Mouse (Mus musculus) kidney, embryonic 15.5 days (tissue): ENCODE data around the gene Farsb. TPM values are rescaled to one million over a fixed set of nuclear protein-coding genes. Genes with fewer than 3 reads are reported as not detected.

ENCODE experiments used
- ATAC-seq: fragments of 200-750 bp; cut with Nextera tagmentation; replicated peaks from 2 replicates; pipeline ENCODE4 v1.8.0; 2017; ENCODE audit warnings: moderate TSS enrichment; ENCODE audit not compliant: low FRiP score
- H3K27ac ChIP-seq: fragments of 300-500 bp; sonication (generic); 2 replicates; pipeline ENCODE4 v1.5.1; 2015; ENCODE audit warnings: mild to moderate bottlenecking, inconsistent platforms
- H3K27me3 ChIP-seq: fragments of 300-500 bp; sonication (generic); 2 replicates; pipeline ENCODE4 v1.6.1; 2015; ENCODE audit warnings: inconsistent platforms
- H3K36me3 ChIP-seq: fragments of 300-500 bp; sonication (generic); 2 replicates; pipeline ENCODE4 v1.6.1; 2015; ENCODE audit warnings: inconsistent platforms
- H3K4me1 ChIP-seq: fragments of 300-500 bp; sonication (generic); 2 replicates; pipeline ENCODE4 v1.6.1; 2015; ENCODE audit warnings: inconsistent platforms
- H3K4me2 ChIP-seq: fragments of 300-500 bp; sonication (generic); 2 replicates; pipeline ENCODE4 v1.6.1; 2015; ENCODE audit warnings: moderate library complexity, mild to moderate bottlenecking, inconsistent platforms
- H3K4me3 ChIP-seq: fragments of 300-500 bp; sonication (generic); replicated peaks from 2 replicates; pipeline ENCODE4 v1.5.1; 2015; ENCODE audit warnings: mild to moderate bottlenecking, inconsistent platforms
- H3K9ac ChIP-seq: fragments of 300-500 bp; sonication (generic); 2 replicates; pipeline ENCODE4 v1.6.1; 2015; ENCODE audit warnings: mild to moderate bottlenecking, inconsistent platforms
- H3K9me3 ChIP-seq: fragments of 300-500 bp; sonication (generic); replicated peaks from 2 replicates; pipeline ENCODE4 v1.6.1; 2016; ENCODE audit warnings: inconsistent platforms
- WGBS: fragments of 180-500 bp; shearing (Covaris S2); methylation state at CpG from one replicate; pipeline ENCODE4 v1.1.7; 2015; ENCODE audit warnings: mixed read lengths; 5-methylcytosine and 5-hydroxymethylcytosine counted together
- polyA plus RNA-seq: library from polyadenylated mRNA; unstranded; fragments of >200 nt; fragmentation: Nextera tagmentation; extraction: Ambion mirVana; gene quantifications from 2 replicates; pipeline ENCODE4 v1.2.1, GENCODE M21; 2015

The Farsb gene
- polyA plus RNA-seq, 1 experiment from 2014 or later, result 137 TPM

GRCm38 (mm10) chr1:78412668-78413067, 76.0 kb downstream of the Farsb start:
- Histone ChIP-seq H3K4me1 (0 out of 2 replicates have a peak, but pooled peaks cover 4% of the 10 kb centered on the region), H3K9ac (no peak overlapping the region), H3K36me3 (peaks cover 8% of the 10 kb centered on the region), H3K27ac (no peak overlapping the region), H3K27me3 (no peaks in the 10 kb centered on the region), H3K9me3 (no peaks in the 10 kb centered on the region), H3K4me2 (no peak overlapping the region), H3K4me3 (no peak overlapping the region)
- WGBS, result 26% methylated on average over 7 of the region's 7 CpGs
- peak; percentile 60 for ATAC-seq

- H3K4me1 ChIP-seq, result 0 out of 2 replicates have a peak, but pooled peaks cover 4% of the 10 kb centered on the region
- no peak overlapping the region for H3K4me3 ChIP-seq
- H3K27me3 ChIP-seq, result no peaks in the 10 kb centered on the region
- WGBS, result 89% methylated on average over 2 of the region's 2 CpGs
- no peak overlapping the region for H3K27ac ChIP-seq
- H3K9ac ChIP-seq, result no peak overlapping the region
- H3K4me2 ChIP-seq, result no peak overlapping the region
- H3K9me3 ChIP-seq, result no peaks in the 10 kb centered on the region
- no peak for ATAC-seq
- no peaks in the 10 kb centered on the region for H3K36me3 ChIP-seq
These were observed 79.3 kb downstream of the Farsb start for GRCm38 (mm10) chr1:78409396-78409795.

- no peaks in the 10 kb centered on the region for H3K36me3 ChIP-seq
- no peak for ATAC-seq
- H3K4me3 ChIP-seq, result no peak overlapping the region
- 93% methylated on average over 4 of the region's 4 CpGs for WGBS
- no peaks in the 10 kb centered on the region for H3K9me3 ChIP-seq
- no peaks in the 10 kb centered on the region for H3K27me3 ChIP-seq
- H3K9ac ChIP-seq, result no peak overlapping the region
- no peak overlapping the region for H3K4me2 ChIP-seq
- H3K4me1 ChIP-seq, result 0 out of 2 replicates have a peak, but pooled peaks cover under 1% of the 10 kb centered on the region
- H3K27ac ChIP-seq, result no peak overlapping the region
These were observed 87.3 kb downstream of the Farsb start for GRCm38 (mm10) chr1:78401413-78401812.

GRCm38 (mm10) chr1:78399755-78400154, 88.9 kb downstream of the Farsb start:
- no peak overlapping the region for H3K9ac ChIP-seq
- ATAC-seq, result no peak
- H3K4me2 ChIP-seq, result no peak overlapping the region
- H3K27ac ChIP-seq, result no peak overlapping the region
- H3K27me3 ChIP-seq, result no peaks in the 10 kb centered on the region
- 76% methylated on average over 3 of the region's 3 CpGs for WGBS
- no peaks in the 10 kb centered on the region for H3K36me3 ChIP-seq
- H3K4me1 ChIP-seq, result peaks cover 8% of the 10 kb centered on the region; the same call in 1 of the 2 replicates
- H3K4me3 ChIP-seq, result no peak overlapping the region
- H3K9me3 ChIP-seq, result no peaks in the 10 kb centered on the region

GRCm38 (mm10) chr1:78396320-78396913, 92.3 kb downstream of the Farsb start:
- peaks cover 8% of the 10 kb centered on the region; the same call in 1 of the 2 replicates for H3K4me1 ChIP-seq
- 0 out of 2 replicates have a peak, but pooled peaks have one; percentile 36 for ATAC-seq
- no peak overlapping the region for H3K4me2 ChIP-seq
- H3K27me3 ChIP-seq, result no peaks in the 10 kb centered on the region
- no peaks in the 10 kb centered on the region for H3K9me3 ChIP-seq
- no peak overlapping the region for H3K9ac ChIP-seq
- no peaks in the 10 kb centered on the region for H3K36me3 ChIP-seq
- peak overlapping the region; percentile 46; the same call in 1 of the 2 replicates for H3K27ac ChIP-seq
- H3K4me3 ChIP-seq, result no peak overlapping the region
- WGBS, result 32% methylated on average over 8 of the region's 8 CpGs

GRCm38 (mm10) chr1:78395737-78396136, 93.0 kb downstream of the Farsb start:
- WGBS, result 50% methylated on average over 6 of the region's 6 CpGs
- ATAC-seq, result no peak
- H3K9ac ChIP-seq, result no peak overlapping the region
- 0 out of 2 replicates have a peak overlapping the region, but pooled peaks have one; percentile 46 for H3K27ac ChIP-seq
- H3K27me3 ChIP-seq, result no peaks in the 10 kb centered on the region
- no peaks in the 10 kb centered on the region for H3K9me3 ChIP-seq
- H3K36me3 ChIP-seq, result no peaks in the 10 kb centered on the region
- H3K4me1 ChIP-seq, result peaks cover 8% of the 10 kb centered on the region; the same call in 1 of the 2 replicates
- no peak overlapping the region for H3K4me3 ChIP-seq
- no peak overlapping the region for H3K4me2 ChIP-seq

- 61% methylated on average over 8 of the region's 8 CpGs for WGBS
- Histone ChIP-seq H3K9me3 (no peaks in the 10 kb centered on the region), H3K27ac (0 out of 2 replicates have a peak overlapping the region, but pooled peaks have one; percentile 46), H3K36me3 (no peaks in the 10 kb centered on the region), H3K27me3 (no peaks in the 10 kb centered on the region), H3K4me2 (no peak overlapping the region), H3K9ac (no peak overlapping the region), H3K4me1 (peaks cover 8% of the 10 kb centered on the region; the same call in 1 of the 2 replicates), H3K4me3 (no peak overlapping the region)
- no peak for ATAC-seq
These were observed 93.4 kb downstream of the Farsb start for GRCm38 (mm10) chr1:78395191-78395735.

GRCm38 (mm10) chr1:78388848-78389247, 99.8 kb downstream of the Farsb start:
- 17% methylated on average over 3 of the region's 3 CpGs for WGBS
- no peak overlapping the region for H3K4me3 ChIP-seq
- H3K4me1 ChIP-seq, result no peaks in the 10 kb centered on the region
- H3K4me2 ChIP-seq, result no peak overlapping the region
- ATAC-seq, result no peak
- H3K9ac ChIP-seq, result no peak overlapping the region
- H3K27ac ChIP-seq, result no peak overlapping the region
- H3K36me3 ChIP-seq, result no peaks in the 10 kb centered on the region
- H3K9me3 ChIP-seq, result no peaks in the 10 kb centered on the region
- 0 out of 2 replicates have a peak, but pooled peaks cover 3% of the 10 kb centered on the region for H3K27me3 ChIP-seq

- H3K9me3 ChIP-seq, result no peaks in the 10 kb centered on the region
- H3K27ac ChIP-seq, result no peak overlapping the region
- WGBS, result 69% methylated on average over 4 of the region's 4 CpGs
- no peak overlapping the region for H3K4me2 ChIP-seq
- H3K9ac ChIP-seq, result no peak overlapping the region
- no peak overlapping the region for H3K4me3 ChIP-seq
- H3K27me3 ChIP-seq, result 0 out of 2 replicates have a peak, but pooled peaks cover 3% of the 10 kb centered on the region
- no peaks in the 10 kb centered on the region for H3K4me1 ChIP-seq
- ATAC-seq, result no peak
- H3K36me3 ChIP-seq, result no peaks in the 10 kb centered on the region
These were observed 100.8 kb downstream of the Farsb start for GRCm38 (mm10) chr1:78387854-78388253.

- no peaks in the 10 kb centered on the region for H3K27me3 ChIP-seq
- ATAC-seq, result no peak
- WGBS, result 94% methylated on average over 4 of the region's 4 CpGs
- H3K4me3 ChIP-seq, result no peak overlapping the region
- H3K27ac ChIP-seq, result no peak overlapping the region
- H3K9me3 ChIP-seq, result no peaks in the 10 kb centered on the region
- H3K36me3 ChIP-seq, result no peaks in the 10 kb centered on the region
- H3K4me2 ChIP-seq, result no peak overlapping the region
- H3K4me1 ChIP-seq, result no peaks in the 10 kb centered on the region
- no peak overlapping the region for H3K9ac ChIP-seq
These were observed 107.7 kb downstream of the Farsb start for GRCm38 (mm10) chr1:78380950-78381349.

GRCm38 (mm10) chr1:78375058-78375457, 113.6 kb downstream of the Farsb start:
- WGBS, result 80% methylated on average over 3 of the region's 3 CpGs
- no peak for ATAC-seq
- H3K9me3 ChIP-seq, result no peaks in the 10 kb centered on the region

GRCm38 (mm10) chr1:78373836-78374235, 114.9 kb downstream of the Farsb start:
- no peak for ATAC-seq
- Histone ChIP-seq H3K4me1 (0 out of 2 replicates have a peak, but pooled peaks cover 7% of the 10 kb centered on the region), H3K9ac (no peak overlapping the region), H3K4me3 (no peak overlapping the region), H3K36me3 (no peaks in the 10 kb centered on the region), H3K27ac (no peak overlapping the region), H3K27me3 (no peaks in the 10 kb centered on the region), H3K4me2 (no peak overlapping the region), H3K9me3 (no peaks in the 10 kb centered on the region)
- WGBS, result 89% methylated on average over 5 of the region's 5 CpGs

More at GRCm38 (mm10) chr1:78375058-78375457, 113.6 kb downstream of the Farsb start:
- Histone ChIP-seq H3K9ac (no peak overlapping the region), H3K27me3 (no peaks in the 10 kb centered on the region), H3K4me2 (no peak overlapping the region), H3K4me3 (no peak overlapping the region), H3K36me3 (no peaks in the 10 kb centered on the region), H3K27ac (no peak overlapping the region), H3K4me1 (0 out of 2 replicates have a peak, but pooled peaks cover 2% of the 10 kb centered on the region)
